Comparison of ENCODE assay signal across 8 mouse cellular contexts in the genomic region with DNA sequence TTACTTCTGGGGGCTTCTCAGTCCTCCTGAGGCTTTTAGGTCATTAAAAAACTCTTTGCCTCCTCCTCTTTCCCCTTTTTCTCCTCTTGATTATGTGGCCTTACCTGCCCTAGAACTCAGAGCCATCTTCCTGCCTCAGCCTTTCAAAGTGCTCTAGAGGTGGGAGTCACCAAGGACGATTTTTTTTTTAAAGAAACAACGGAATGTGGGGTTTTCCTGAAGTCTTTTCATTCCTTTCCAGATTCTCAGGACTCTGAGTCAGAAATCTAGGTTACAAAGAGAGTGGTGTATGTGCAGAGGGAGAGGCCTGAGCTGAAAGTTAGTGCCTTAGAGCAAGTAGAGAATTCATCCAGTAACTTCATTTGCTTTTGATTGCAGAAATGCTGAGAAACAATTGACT. TPM values are rescaled to one million over a fixed set of nuclear protein-coding genes. Genes with fewer than 3 reads are reported as not detected.
A peak's percentile ranks its signal among the peaks of the same experiment; 100 is the strongest.
DNase-seq lines count a peak whose midpoint lies in the region; ATAC-seq and TF ChIP-seq lines count a peak whose summit lies in the region.

No protein-coding gene starts in this region.

- peak overlapping the region; percentile 75 for H3K9ac ChIP-seq in liver, adult 2 months (ENCODE audit: low read depth, low read length)
- peak overlapping the region; percentile 90 for H3K9ac ChIP-seq in embryonic facial prominence, embryonic 11.5 days (replicated peaks; ENCODE audit: low read length)
- peak overlapping the region; percentile 74 for H3K9ac ChIP-seq in intestine, postnatal 0 days (ENCODE audit: low read depth, low read length)
- H3K9ac ChIP-seq in neural tube, embryonic 14.5 days (replicated peaks; ENCODE audit: low read depth, low read length) = peak overlapping the region; percentile 96

- H3K27me3 ChIP-seq in liver, adult 2 months (ENCODE audit: control insufficient read depth, insufficient read depth, low read length) = no peaks in the 10 kb centered on the region
- H3K27me3 ChIP-seq in embryonic facial prominence, embryonic 11.5 days (ENCODE audit: control insufficient read depth, insufficient read depth, low read length) = no peaks in the 10 kb centered on the region
- no peaks in the 10 kb centered on the region for H3K27me3 ChIP-seq in intestine, postnatal 0 days (replicated peaks; ENCODE audit: control insufficient read depth, insufficient read depth, low read length)
- no peaks in the 10 kb centered on the region for H3K27me3 ChIP-seq in neural tube, embryonic 14.5 days (ENCODE audit: control insufficient read depth, insufficient read depth, low read length)

- H3K79me2 ChIP-seq in liver, adult 2 months (ENCODE audit: control insufficient read depth, insufficient read depth, low read length) = peaks cover 32% of the 10 kb centered on the region; the same call in 1 of the 2 replicates

- H3K9me3 ChIP-seq in embryonic facial prominence, embryonic 11.5 days (replicated peaks; ENCODE audit: control insufficient read depth, low read length) = no peaks in the 10 kb centered on the region
- no peaks in the 10 kb centered on the region for H3K9me3 ChIP-seq in intestine, postnatal 0 days (ENCODE audit: control insufficient read depth)
- H3K9me3 ChIP-seq in neural tube, embryonic 14.5 days (ENCODE audit: control insufficient read depth, low read length) = no peaks in the 10 kb centered on the region

- no peak for ATAC-seq in embryonic facial prominence, embryonic 11.5 days (replicated peaks; ENCODE audit: insufficient number of reproducible peaks, low FRiP score, low TSS enrichment, low read depth)
- no peak for ATAC-seq in intestine, postnatal 0 days
- no peak for ATAC-seq in neural tube, embryonic 14.5 days (ENCODE audit: low read depth)

- no peaks in the 10 kb centered on the region for H3K36me3 ChIP-seq in liver, adult 2 months (ENCODE audit: control insufficient read depth, insufficient read depth, low read length)
- no peaks in the 10 kb centered on the region for H3K36me3 ChIP-seq in embryonic facial prominence, embryonic 11.5 days (replicated peaks; ENCODE audit: control insufficient read depth, insufficient read depth, low read depth, low read length)
- no peaks in the 10 kb centered on the region for H3K36me3 ChIP-seq in intestine, postnatal 0 days (ENCODE audit: control insufficient read depth, insufficient read depth)
- H3K36me3 ChIP-seq in neural tube, embryonic 14.5 days (ENCODE audit: control insufficient read depth, insufficient read depth, low read length) = no peaks in the 10 kb centered on the region

- H3K4me2 ChIP-seq in embryonic facial prominence, embryonic 11.5 days (ENCODE audit: low read depth, low read length) = peak overlapping the region; percentile 72
- H3K4me2 ChIP-seq in intestine, postnatal 0 days (replicated peaks; ENCODE audit: low read depth) = peak overlapping the region; percentile 88
- H3K4me2 ChIP-seq in neural tube, embryonic 14.5 days (ENCODE audit: low read depth, low read length) = peak overlapping the region; percentile 75

- peaks cover 19% of the 10 kb centered on the region for H3K4me1 ChIP-seq in liver, adult 2 months (ENCODE audit: control insufficient read depth, insufficient read depth, low read length)
- H3K4me1 ChIP-seq in embryonic facial prominence, embryonic 11.5 days (ENCODE audit: control insufficient read depth, insufficient read depth, low read length) = no peaks in the 10 kb centered on the region; the same call in 1 of the 2 replicates
- H3K4me1 ChIP-seq in intestine, postnatal 0 days (replicated peaks; ENCODE audit: control insufficient read depth, insufficient read depth, low read length) = peaks cover 14% of the 10 kb centered on the region; the same call in 1 of the 2 replicates
- peaks cover 18% of the 10 kb centered on the region for H3K4me1 ChIP-seq in neural tube, embryonic 14.5 days (ENCODE audit: control insufficient read depth, insufficient read depth, low read length)

- H3K27ac ChIP-seq in liver, adult 2 months (replicated peaks; ENCODE audit: insufficient read depth, low read depth, low read length) = peak overlapping the region; percentile 90
- peak overlapping the region; percentile 99 for H3K27ac ChIP-seq in embryonic facial prominence, embryonic 11.5 days (replicated peaks; ENCODE audit: low read depth, low read length)
- H3K27ac ChIP-seq in intestine, postnatal 0 days (ENCODE audit: low read depth, low read length) = peak overlapping the region; percentile 99
- peak overlapping the region; percentile 99 for H3K27ac ChIP-seq in neural tube, embryonic 14.5 days (ENCODE audit: low read depth, low read length)

- WGBS in liver, adult 2 months = 42% methylated on average over 2 of the region's 2 CpGs
- 46% methylated on average over 2 of the region's 2 CpGs for WGBS in embryonic facial prominence, embryonic 11.5 days
- WGBS in intestine, postnatal 0 days = 28% methylated on average over 2 of the region's 2 CpGs
- WGBS in neural tube, embryonic 14.5 days = 56% methylated on average over 2 of the region's 2 CpGs

- no peak for DNase-seq in liver, adult 2 months (ENCODE audit: extremely low read depth, low read depth, low spot score)
- DNase-seq in liver (no peak), adipocyte (ENCODE audit: low spot score) (no peak)
- DNase-seq in embryonic facial prominence, embryonic 11.5 days (ENCODE audit: low spot score) = no peak
- DNase-seq in spleen, postnatal 10 days (ENCODE audit: low spot score in 2 of 2) = no peak
- no peak for DNase-seq in urinary bladder, postnatal 36 days (ENCODE audit: low spot score in 2 of 2)

- no peak for TF ChIP-seq POLR2A in liver, adult 2 months (IDR thresholded peaks at IDR 0.05; ENCODE audit: extremely low read depth, insufficient read depth, low read length)

- H3K4me3 ChIP-seq in liver, adult 2 months (ENCODE audit: insufficient read depth, low read depth, low read length) = peak overlapping the region; percentile 90
- H3K4me3 ChIP-seq in embryonic facial prominence, embryonic 11.5 days (ENCODE audit: low read depth, low read length) = peak overlapping the region; percentile 59
- H3K4me3 ChIP-seq in intestine, postnatal 0 days (ENCODE audit: low read depth, low read length) = peak overlapping the region; percentile 71
- H3K4me3 ChIP-seq in neural tube, embryonic 14.5 days (ENCODE audit: low read depth, low read length) = peak overlapping the region; percentile 74

- TF ChIP-seq CTCF in liver, adult 2 months (IDR thresholded peaks at IDR 0.05; ENCODE audit: low read depth, low read length) = no peak
- no peak for TF ChIP-seq CTCF in intestine, postnatal 0 days (IDR thresholded peaks at IDR 0.05; ENCODE audit: low read depth)

RNA-seq across cellular contexts. Expression of a gene that starts 37.8 kb away (rescaled TPM):
- total RNA-seq in liver, adult 2 months (2014; rRNA removed) = 31.8 and 34.8 TPM in 2 replicates
- polyA plus RNA-seq in liver, adult 2 months (2012; rRNA removed) = 22.2 and 26.7 TPM in 2 replicates
- polyA plus RNA-seq in embryonic facial prominence, embryonic 11.5 days (2014; fragmentation: Nextera tagmentation; extraction: Ambion mirVana) = 107 and 110 TPM in 2 replicates
- 17.0 and 19.2 TPM in 2 replicates for polyA plus RNA-seq in intestine, postnatal 0 days (2015; fragmentation: Nextera tagmentation; extraction: Ambion mirVana)
- 52.4 and 54.0 TPM in 2 replicates for polyA plus RNA-seq in neural tube, embryonic 14.5 days (2014; fragmentation: Nextera tagmentation; extraction: Ambion mirVana)

RNA-seq across cellular contexts. Expression of a gene that starts 38.0 kb away (rescaled TPM):
- total RNA-seq in liver, adult 2 months (2014; rRNA removed) = 3.1 and 3.3 TPM in 2 replicates
- polyA plus RNA-seq in liver, adult 2 months (2012; rRNA removed) = 5.2 and 5.3 TPM in 2 replicates
- polyA plus RNA-seq in embryonic facial prominence, embryonic 11.5 days (2014; fragmentation: Nextera tagmentation; extraction: Ambion mirVana) = 11.0 and 12.1 TPM in 2 replicates
- 3.1 and 3.6 TPM in 2 replicates for polyA plus RNA-seq in intestine, postnatal 0 days (2015; fragmentation: Nextera tagmentation; extraction: Ambion mirVana)
- 7.2 and 8.3 TPM in 2 replicates for polyA plus RNA-seq in neural tube, embryonic 14.5 days (2014; fragmentation: Nextera tagmentation; extraction: Ambion mirVana)

RNA-seq across cellular contexts. Expression of a gene that starts 46.8 kb away (rescaled TPM):
- 15.7 TPM in 2 replicates for total RNA-seq in liver, adult 2 months (2014; rRNA removed)
- 14.2 and 26.4 TPM in 2 replicates for polyA plus RNA-seq in liver, adult 2 months (2012; rRNA removed)
- polyA plus RNA-seq in embryonic facial prominence, embryonic 11.5 days (2014; fragmentation: Nextera tagmentation; extraction: Ambion mirVana) = 1.6 TPM in 2 replicates
- polyA plus RNA-seq in intestine, postnatal 0 days (2015; fragmentation: Nextera tagmentation; extraction: Ambion mirVana) = 5.2 and 5.8 TPM in 2 replicates
- 3.5 and 4.7 TPM in 2 replicates for polyA plus RNA-seq in neural tube, embryonic 14.5 days (2014; fragmentation: Nextera tagmentation; extraction: Ambion mirVana)
